Mouse (Mus musculus): Measurements from ENCODE around the gene Meig1. TPM values are rescaled to one million over a fixed set of nuclear protein-coding genes. Genes with fewer than 3 reads are reported as not detected.

Meig1 gene
- polyA plus RNA-seq, 1 experiment, result not detected

GRCm38 (mm10) chr2:3391945-3392344, 30.5 kb downstream of the Meig1 start:
- Histone ChIP-seq H3K4me3 (ENCODE audit: insufficient read depth, low read depth, low read length) (no peak overlapping the region), H3K27ac (ENCODE audit: insufficient read depth, low read depth, low read length) (no peak overlapping the region), H3K4me1 (ENCODE audit: control insufficient read depth, insufficient read depth, low read length) (no peaks in the 10 kb centered on the region)
- no peak for TF ChIP-seq CTCF (IDR thresholded peaks at IDR 0.05; ENCODE audit: insufficient read depth, low read depth, low read length)
- no peak for TF ChIP-seq POLR2A (IDR thresholded peaks at IDR 0.05; ENCODE audit: insufficient read depth, low read depth, low read length)
- 86% methylated on average over 2 of the region's 2 CpGs for WGBS

- 56% methylated on average over 6 of the region's 6 CpGs for WGBS
- TF ChIP-seq CTCF (IDR thresholded peaks at IDR 0.05; ENCODE audit: insufficient read depth, low read depth, low read length) (no peak), POLR2A (IDR thresholded peaks at IDR 0.05; ENCODE audit: insufficient read depth, low read depth, low read length) (no peak)
- H3K27ac ChIP-seq (ENCODE audit: insufficient read depth, low read depth, low read length), result no peak overlapping the region
- no peak overlapping the region for H3K4me3 ChIP-seq (ENCODE audit: insufficient read depth, low read depth, low read length)
- no peaks in the 10 kb centered on the region for H3K4me1 ChIP-seq (ENCODE audit: control insufficient read depth, insufficient read depth, low read length)
Observed at GRCm38 (mm10) chr2:3387105-3387860, 35.2 kb downstream of the Meig1 start.

- no peak for TF ChIP-seq CTCF (IDR thresholded peaks at IDR 0.05; ENCODE audit: insufficient read depth, low read depth, low read length)
- no peak for TF ChIP-seq POLR2A (IDR thresholded peaks at IDR 0.05; ENCODE audit: insufficient read depth, low read depth, low read length)
- 20% methylated on average over 4 of the region's 4 CpGs for WGBS
- no peaks in the 10 kb centered on the region for H3K4me1 ChIP-seq (ENCODE audit: control insufficient read depth, insufficient read depth, low read length)
- no peak overlapping the region for H3K27ac ChIP-seq (ENCODE audit: insufficient read depth, low read depth, low read length)
- no peak overlapping the region for H3K4me3 ChIP-seq (ENCODE audit: insufficient read depth, low read depth, low read length)
Observed at GRCm38 (mm10) chr2:3365127-3365526, 57.3 kb downstream of the Meig1 start.

- WGBS, result 86% methylated on average over 3 of the region's 3 CpGs
- H3K4me3 ChIP-seq (ENCODE audit: insufficient read depth, low read depth, low read length), result no peak overlapping the region
- H3K27ac ChIP-seq (ENCODE audit: insufficient read depth, low read depth, low read length), result no peak overlapping the region
- TF ChIP-seq POLR2A (IDR thresholded peaks at IDR 0.05; ENCODE audit: insufficient read depth, low read depth, low read length) (no peak), CTCF (IDR thresholded peaks at IDR 0.05; ENCODE audit: insufficient read depth, low read depth, low read length) (no peak)
- H3K4me1 ChIP-seq (ENCODE audit: control insufficient read depth, insufficient read depth, low read length), result no peaks in the 10 kb centered on the region
Observed at GRCm38 (mm10) chr2:3361067-3361466, 61.4 kb downstream of the Meig1 start.

Other genes starting within 250 kb of the Meig1 start
- gene Nmt2, start 138.4 kb downstream of the Meig1 start, polyA plus RNA-seq (2012; ENCODE audit: insufficient read depth, insufficient read length, low replicate concordance, missing spikeins), result not detected in 2 replicates
- not detected in 2 replicates for gene Rpp38, start 90.0 kb downstream of the Meig1 start, polyA plus RNA-seq (2012; ENCODE audit: insufficient read depth, insufficient read length, low replicate concordance, missing spikeins)
- gene Acbd7, start 86.5 kb downstream of the Meig1 start, polyA plus RNA-seq (2012; ENCODE audit: insufficient read depth, insufficient read length, low replicate concordance, missing spikeins), result not detected in 2 replicates
- gene Olah, start 25.4 kb downstream of the Meig1 start, polyA plus RNA-seq (2012; ENCODE audit: insufficient read depth, insufficient read length, low replicate concordance, missing spikeins), result not detected in 2 replicates
- gene Dclre1c, start 1.5 kb upstream of the Meig1 start, polyA plus RNA-seq (2012; ENCODE audit: insufficient read depth, insufficient read length, low replicate concordance, missing spikeins), result not detected in 2 replicates
- not detected in 2 replicates for gene Suv39h2, start 52.4 kb upstream of the Meig1 start, polyA plus RNA-seq (2012; ENCODE audit: insufficient read depth, insufficient read length, low replicate concordance, missing spikeins)
- gene Gm45902, start 90.1 kb upstream of the Meig1 start, polyA plus RNA-seq (2012; ENCODE audit: insufficient read depth, insufficient read length, low replicate concordance, missing spikeins), result not detected in 2 replicates
- gene Hspa14, start 90.2 kb upstream of the Meig1 start, polyA plus RNA-seq (2012; ENCODE audit: insufficient read depth, insufficient read length, low replicate concordance, missing spikeins), result not detected in 2 replicates
- not detected in 2 replicates for gene Cdnf, start 90.4 kb upstream of the Meig1 start, polyA plus RNA-seq (2012; ENCODE audit: insufficient read depth, insufficient read length, low replicate concordance, missing spikeins)
- gene Fam107b, start 147.8 kb upstream of the Meig1 start, polyA plus RNA-seq (2012; ENCODE audit: insufficient read depth, insufficient read length, low replicate concordance, missing spikeins), result 84.5 TPM in 1 of 2 replicates, not detected in the other

Measured in olfactory bulb, adult 2 months (tissue).